Mouse (Mus musculus): ENCODE data around the gene Rfx5. TPM values are rescaled to one million over a fixed set of nuclear protein-coding genes. Genes with fewer than 3 reads are reported as not detected.

The Rfx5 gene
- polyA plus RNA-seq, 1 experiment: not detected

DNA sequence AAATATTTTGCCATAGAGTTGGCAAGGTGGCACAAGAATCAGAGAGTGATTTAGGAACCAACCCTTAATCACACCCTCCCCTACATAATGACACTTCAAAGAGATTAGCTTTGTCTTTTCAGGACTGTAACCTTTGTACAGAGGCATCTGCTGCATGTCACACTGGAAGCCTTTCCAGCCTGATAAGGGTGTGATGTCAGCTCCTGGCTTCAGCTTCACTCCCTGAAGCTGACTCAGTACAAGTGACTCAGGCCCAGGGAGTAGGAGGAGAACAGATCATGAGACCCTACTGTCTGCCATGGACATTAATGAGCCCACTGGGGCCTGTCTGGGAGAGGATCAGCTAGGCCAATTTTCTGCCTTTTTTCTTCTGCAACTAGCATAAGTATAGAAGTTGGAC is 33.7 kb downstream of the Rfx5 start:
- H3K4me3 ChIP-seq (replicated peaks): no peak overlapping the region
- peaks cover 62% of the 10 kb centered on the region for H3K36me3 ChIP-seq (ENCODE audit: control insufficient read depth)
- H3K4me1 ChIP-seq (ENCODE audit: control insufficient read depth): peaks cover 27% of the 10 kb centered on the region
- no peaks in the 10 kb centered on the region for H3K27me3 ChIP-seq (ENCODE audit: control insufficient read depth)
- H3K9me3 ChIP-seq (ENCODE audit: control insufficient read depth, low read length): no peaks in the 10 kb centered on the region
- TF ChIP-seq GATA1 (IDR thresholded peaks at IDR 0.05; ENCODE audit: low read length) (no peak), TAL1 (IDR thresholded peaks at IDR 0.05; ENCODE audit: low read length) (no peak)

- Histone ChIP-seq H3K27me3 (ENCODE audit: control insufficient read depth) (no peaks in the 10 kb centered on the region), H3K36me3 (ENCODE audit: control insufficient read depth) (peaks cover 64% of the 10 kb centered on the region), H3K4me3 (replicated peaks) (no peak overlapping the region), H3K9me3 (ENCODE audit: control insufficient read depth, low read length) (no peaks in the 10 kb centered on the region), H3K4me1 (ENCODE audit: control insufficient read depth) (peaks cover 27% of the 10 kb centered on the region)
- no peak for TF ChIP-seq TAL1 (IDR thresholded peaks at IDR 0.05; ENCODE audit: low read length)
Observed at GRCm38 (mm10) chr3:94989159-94989761, 35.4 kb downstream of the Rfx5 start.

GRCm38 (mm10) chr3:94996946-94997345 is 43.1 kb downstream of the Rfx5 start:
- Histone ChIP-seq H3K27me3 (ENCODE audit: control insufficient read depth) (no peaks in the 10 kb centered on the region), H3K4me3 (replicated peaks) (no peak overlapping the region), H3K36me3 (ENCODE audit: control insufficient read depth) (peaks cover 96% of the 10 kb centered on the region), H3K9me3 (ENCODE audit: control insufficient read depth, low read length) (no peaks in the 10 kb centered on the region), H3K4me1 (ENCODE audit: control insufficient read depth) (peaks cover 3% of the 10 kb centered on the region)
- TF ChIP-seq TAL1 (IDR thresholded peaks at IDR 0.05; ENCODE audit: low read length) (no peak), GATA1 (IDR thresholded peaks at IDR 0.05; ENCODE audit: low read length) (no peak)

DNA sequence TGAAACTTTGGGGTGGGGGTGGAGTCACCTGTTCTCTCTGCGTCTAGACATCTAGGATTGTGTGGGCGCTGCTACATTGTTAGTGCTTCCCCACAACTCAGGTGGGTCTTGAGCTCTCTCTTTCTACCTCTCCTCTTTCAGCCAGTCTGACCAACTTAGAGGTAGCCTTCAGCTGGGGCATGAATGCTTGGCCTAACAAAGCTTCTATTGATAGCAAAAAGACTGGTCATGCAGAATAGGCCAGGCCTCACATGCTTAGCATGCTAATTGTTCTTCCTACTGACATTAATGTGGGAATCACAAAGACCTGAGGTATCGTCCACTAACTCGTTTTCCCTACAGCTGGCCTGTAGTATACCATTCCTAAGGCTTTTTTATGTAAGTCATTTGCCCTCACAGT is 48.7 kb downstream of the Rfx5 start:
- TF ChIP-seq GATA1 (IDR thresholded peaks at IDR 0.05; ENCODE audit: low read length): no peak
- TF ChIP-seq TAL1 (IDR thresholded peaks at IDR 0.05; ENCODE audit: low read length): no peak
- H3K4me1 ChIP-seq (ENCODE audit: control insufficient read depth): peaks cover 17% of the 10 kb centered on the region

GRCm38 (mm10) chr3:95003273-95003672 is 49.4 kb downstream of the Rfx5 start:
- Histone ChIP-seq H3K27me3 (ENCODE audit: control insufficient read depth) (no peaks in the 10 kb centered on the region), H3K9me3 (ENCODE audit: control insufficient read depth, low read length) (no peaks in the 10 kb centered on the region), H3K4me3 (replicated peaks) (no peak overlapping the region), H3K36me3 (ENCODE audit: control insufficient read depth) (peaks cover 94% of the 10 kb centered on the region), H3K4me1 (ENCODE audit: control insufficient read depth) (peaks cover 17% of the 10 kb centered on the region)
- no peak for TF ChIP-seq TAL1 (IDR thresholded peaks at IDR 0.05; ENCODE audit: low read length)
- no peak for TF ChIP-seq GATA1 (IDR thresholded peaks at IDR 0.05; ENCODE audit: low read length)

More for the DNA sequence above, 48.7 kb downstream of the Rfx5 start:
- Histone ChIP-seq H3K27me3 (ENCODE audit: control insufficient read depth) (no peaks in the 10 kb centered on the region), H3K36me3 (ENCODE audit: control insufficient read depth) (peaks cover 94% of the 10 kb centered on the region), H3K9me3 (ENCODE audit: control insufficient read depth, low read length) (no peaks in the 10 kb centered on the region), H3K4me3 (replicated peaks) (no peak overlapping the region)

DNA sequence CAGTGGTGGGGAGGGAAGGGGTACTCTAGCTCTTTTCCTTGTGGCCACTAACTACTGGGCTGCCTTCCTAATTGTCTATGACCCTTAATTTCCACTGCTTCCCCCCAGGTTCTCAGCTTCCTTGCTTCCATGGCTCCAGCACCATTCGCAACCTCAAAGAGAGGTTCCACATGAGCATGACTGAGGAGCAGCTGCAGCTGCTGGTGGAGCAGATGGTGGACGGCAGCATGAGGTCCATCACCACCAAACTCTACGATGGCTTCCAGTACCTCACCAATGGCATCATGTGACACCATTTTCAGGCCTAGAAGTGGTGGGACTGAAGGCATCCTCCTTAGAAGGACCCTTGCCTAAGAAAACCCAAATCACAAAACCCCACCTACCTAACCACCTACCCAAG is 51.8 kb downstream of the Rfx5 start:
- Histone ChIP-seq H3K9me3 (ENCODE audit: control insufficient read depth, low read length) (no peaks in the 10 kb centered on the region), H3K4me3 (replicated peaks) (no peak overlapping the region), H3K36me3 (ENCODE audit: control insufficient read depth) (peaks cover 96% of the 10 kb centered on the region), H3K27me3 (ENCODE audit: control insufficient read depth) (no peaks in the 10 kb centered on the region), H3K4me1 (ENCODE audit: control insufficient read depth) (peaks cover 21% of the 10 kb centered on the region)
- TF ChIP-seq TAL1 (IDR thresholded peaks at IDR 0.05; ENCODE audit: low read length): no peak
- no peak for TF ChIP-seq GATA1 (IDR thresholded peaks at IDR 0.05; ENCODE audit: low read length)

- H3K4me3 ChIP-seq (replicated peaks): no peak overlapping the region
- TF ChIP-seq GATA1 (IDR thresholded peaks at IDR 0.05; ENCODE audit: low read length) (no peak), TAL1 (IDR thresholded peaks at IDR 0.05; ENCODE audit: low read length) (no peak)
- H3K9me3 ChIP-seq (ENCODE audit: control insufficient read depth, low read length): no peaks in the 10 kb centered on the region
- H3K36me3 ChIP-seq (ENCODE audit: control insufficient read depth): peaks cover 96% of the 10 kb centered on the region
- H3K27me3 ChIP-seq (ENCODE audit: control insufficient read depth): no peaks in the 10 kb centered on the region
- H3K4me1 ChIP-seq (ENCODE audit: control insufficient read depth): peaks cover 27% of the 10 kb centered on the region
Observed at GRCm38 (mm10) chr3:95007706-95008105, 53.8 kb downstream of the Rfx5 start.

GRCm38 (mm10) chr3:95010396-95010795 is 56.5 kb downstream of the Rfx5 start:
- no peaks in the 10 kb centered on the region for H3K9me3 ChIP-seq (ENCODE audit: control insufficient read depth, low read length)
- no peak overlapping the region for H3K4me3 ChIP-seq (replicated peaks)
- peaks cover 79% of the 10 kb centered on the region for H3K36me3 ChIP-seq (ENCODE audit: control insufficient read depth)
- TF ChIP-seq TAL1 (IDR thresholded peaks at IDR 0.05; ENCODE audit: low read length) (no peak), GATA1 (IDR thresholded peaks at IDR 0.05; ENCODE audit: low read length) (no peak)
- peaks cover 36% of the 10 kb centered on the region for H3K4me1 ChIP-seq (ENCODE audit: control insufficient read depth)
- H3K27me3 ChIP-seq (ENCODE audit: control insufficient read depth): no peaks in the 10 kb centered on the region

Other genes starting within 250 kb of the Rfx5 start
- gene Cgn, start 167.6 kb upstream of the Rfx5 start, polyA plus RNA-seq (2012): 0.02 and 0.04 TPM in 2 replicates
- gene Pogz, start 116.5 kb upstream of the Rfx5 start, polyA plus RNA-seq (2012): 1.3 and 1.7 TPM in 2 replicates
- gene Psmb4, start 67.1 kb upstream of the Rfx5 start, polyA plus RNA-seq (2012): 16.8 TPM in 2 replicates
- 0.64 and 1.1 TPM in 2 replicates for gene Selenbp1, start 21.0 kb upstream of the Rfx5 start, polyA plus RNA-seq (2012)
- gene Pi4kb, start 20.7 kb downstream of the Rfx5 start, polyA plus RNA-seq (2012): 0.48 and 0.91 TPM in 2 replicates
- gene Zfp687, start 61.4 kb downstream of the Rfx5 start, polyA plus RNA-seq (2012): 0.61 and 0.79 TPM in 2 replicates
- 17.0 and 20.7 TPM in 2 replicates for gene Psmd4, start 88.5 kb downstream of the Rfx5 start, polyA plus RNA-seq (2012)
- 1.5 and 2.3 TPM in 2 replicates for gene Pip5k1a, start 152.9 kb downstream of the Rfx5 start, polyA plus RNA-seq (2012)
- gene Vps72, start 156.9 kb downstream of the Rfx5 start, polyA plus RNA-seq (2012): 16.8 and 18.2 TPM in 2 replicates
- gene Tmod4, start 170.4 kb downstream of the Rfx5 start, polyA plus RNA-seq (2012): not detected in 2 replicates
- gene Scnm1, start 179.9 kb downstream of the Rfx5 start, polyA plus RNA-seq (2012): 0.63 and 0.86 TPM in 2 replicates
- gene Lysmd1, start 180.0 kb downstream of the Rfx5 start, polyA plus RNA-seq (2012): 0.90 and 1.1 TPM in 2 replicates
- gene Tnfaip8l2, start 188.3 kb downstream of the Rfx5 start, polyA plus RNA-seq (2012): 0.04 and 0.17 TPM in 2 replicates
- 0.01 and 0.04 TPM in 2 replicates for gene Sema6c, start 206.4 kb downstream of the Rfx5 start, polyA plus RNA-seq (2012)

Measured in erythroblast, embryonic 14.5 days (primary cell).